Mouse (Mus musculus): Measurements from ENCODE around the gene Iqsec3.

The Iqsec3 gene

DNA sequence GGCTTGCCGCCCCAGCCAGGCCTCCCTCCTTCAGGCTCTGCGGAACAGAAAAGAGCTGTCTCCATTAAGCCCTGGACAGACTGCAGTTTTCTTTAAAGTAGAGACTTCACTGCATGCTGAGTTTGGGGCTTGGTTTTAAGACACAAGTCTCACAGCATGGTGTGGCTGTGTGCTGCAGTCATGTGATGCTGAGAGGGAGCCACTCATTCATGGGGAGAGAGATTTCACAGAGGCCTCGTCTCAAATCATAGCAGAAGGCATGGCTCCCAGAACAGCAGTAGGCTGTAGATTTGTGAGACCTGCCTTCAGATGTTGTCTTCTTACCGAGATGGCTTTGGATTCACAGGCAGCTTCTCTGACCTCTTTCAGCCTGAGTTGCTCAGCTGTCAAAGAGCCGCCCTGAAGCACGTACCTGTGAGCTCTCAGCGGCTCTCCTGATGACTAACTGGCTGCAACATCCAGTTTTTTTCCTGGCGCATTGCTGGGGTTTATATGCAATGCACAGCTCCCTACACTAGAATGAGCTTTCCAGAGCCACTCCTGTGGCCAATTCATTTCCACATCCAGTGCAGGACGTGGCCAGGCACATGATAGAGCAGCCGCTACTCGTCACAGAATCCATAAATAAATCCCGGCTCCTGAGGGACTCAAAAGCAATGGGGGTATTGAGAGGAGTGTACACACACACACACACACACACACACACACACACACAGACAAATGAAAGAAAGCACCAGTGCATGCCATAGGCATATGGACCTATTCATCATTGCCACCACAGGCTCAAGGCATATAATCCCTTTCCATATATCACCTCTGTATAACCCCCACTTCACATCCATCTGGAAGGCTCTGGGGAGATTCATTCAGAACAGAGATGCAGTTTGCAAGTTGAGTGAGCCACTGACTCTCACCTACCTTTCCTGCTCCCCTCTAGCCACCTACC, 18.7 kb downstream of the Iqsec3 start:
- no peak for DNase-seq

DNA sequence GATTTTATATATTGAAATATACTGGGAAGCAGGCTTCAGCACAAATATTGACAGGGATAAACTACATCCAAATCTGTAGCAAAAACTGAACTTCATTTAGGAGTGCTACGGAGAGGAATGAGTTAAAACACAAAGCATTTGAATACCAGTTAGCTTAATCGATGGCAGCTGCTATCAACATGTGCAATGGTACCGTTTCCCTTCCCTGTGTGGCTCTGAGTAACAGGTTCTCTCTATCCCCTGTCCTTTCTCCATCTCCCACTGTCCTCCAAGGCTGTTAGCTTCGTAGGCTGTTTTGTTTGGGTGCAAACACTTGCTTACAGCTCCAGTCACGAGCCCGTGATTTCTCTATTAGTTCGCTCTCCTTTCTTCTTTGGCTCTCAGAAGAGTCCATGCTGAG, 19.7 kb downstream of the Iqsec3 start:
- DNase-seq, result no peak

DNA sequence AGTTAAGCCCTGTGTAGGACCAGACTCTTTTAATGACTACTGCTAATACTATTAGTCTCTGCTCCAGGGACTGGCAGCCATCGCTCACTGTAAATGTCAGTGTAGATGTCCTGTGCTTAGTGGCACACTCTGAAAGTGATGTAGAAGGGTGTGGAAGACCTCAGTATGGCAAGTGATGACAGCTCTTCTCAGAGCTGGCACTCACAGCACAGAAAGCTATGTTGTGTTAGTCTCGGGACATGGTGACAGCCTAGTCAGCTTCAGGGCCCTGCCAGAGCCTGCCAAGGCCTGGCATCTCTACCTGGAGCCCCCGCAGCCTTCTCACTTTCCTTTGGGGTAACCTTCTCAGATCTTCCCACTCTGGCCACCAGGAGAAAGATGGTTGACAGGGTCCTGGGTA, 21.8 kb downstream of the Iqsec3 start:
- no peak for DNase-seq

DNA sequence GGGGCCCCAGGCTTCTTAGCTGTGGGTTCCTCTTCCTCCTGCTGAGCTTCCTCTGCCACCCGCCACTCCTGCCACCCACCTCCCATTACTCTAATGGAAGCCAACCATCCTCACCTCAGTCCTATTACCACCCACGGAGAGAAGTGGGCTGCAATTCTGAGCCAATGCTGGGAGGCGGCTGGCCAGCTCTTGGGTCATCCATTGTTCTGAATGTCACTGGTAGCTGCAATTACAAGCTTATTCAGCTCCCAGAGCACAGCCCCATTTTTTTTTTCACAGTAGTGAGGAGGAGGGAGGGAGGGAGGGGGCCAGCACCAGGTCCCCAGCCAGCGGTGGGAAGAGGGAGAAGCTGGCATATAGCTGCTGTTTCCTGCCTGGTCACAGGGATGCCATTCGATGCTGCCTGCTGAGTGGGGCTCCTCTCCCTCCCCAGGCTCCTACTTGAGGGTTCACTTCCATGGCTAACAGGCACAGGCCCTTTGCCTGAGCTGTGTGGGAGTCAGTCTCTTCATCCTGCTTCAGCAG, 32.7 kb downstream of the Iqsec3 start:
- no peak for DNase-seq

GRCm38 (mm10) chr6:121424830-121425229, 48.6 kb downstream of the Iqsec3 start:
- DNase-seq, result no peak

DNA sequence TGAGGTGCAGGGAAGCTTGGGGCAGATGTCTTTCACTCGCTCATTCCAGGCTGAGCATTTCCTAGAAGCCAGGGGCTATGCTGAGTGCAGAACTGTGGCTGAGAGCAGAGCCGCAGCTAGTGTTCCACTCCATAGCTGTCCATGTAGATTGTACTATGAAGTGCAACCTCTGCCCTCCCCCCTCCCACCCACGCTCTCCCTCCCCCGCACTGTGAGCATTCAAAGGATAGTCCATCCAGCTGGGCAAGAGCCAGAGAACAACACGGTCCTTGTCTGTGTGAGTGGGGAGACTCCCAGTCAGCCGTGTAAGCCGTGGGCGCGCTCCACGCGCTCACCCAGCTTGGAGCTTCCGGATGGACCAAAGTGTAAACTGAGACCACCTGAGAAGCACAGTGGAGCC, 49.1 kb downstream of the Iqsec3 start:
- no peak for DNase-seq

DNA sequence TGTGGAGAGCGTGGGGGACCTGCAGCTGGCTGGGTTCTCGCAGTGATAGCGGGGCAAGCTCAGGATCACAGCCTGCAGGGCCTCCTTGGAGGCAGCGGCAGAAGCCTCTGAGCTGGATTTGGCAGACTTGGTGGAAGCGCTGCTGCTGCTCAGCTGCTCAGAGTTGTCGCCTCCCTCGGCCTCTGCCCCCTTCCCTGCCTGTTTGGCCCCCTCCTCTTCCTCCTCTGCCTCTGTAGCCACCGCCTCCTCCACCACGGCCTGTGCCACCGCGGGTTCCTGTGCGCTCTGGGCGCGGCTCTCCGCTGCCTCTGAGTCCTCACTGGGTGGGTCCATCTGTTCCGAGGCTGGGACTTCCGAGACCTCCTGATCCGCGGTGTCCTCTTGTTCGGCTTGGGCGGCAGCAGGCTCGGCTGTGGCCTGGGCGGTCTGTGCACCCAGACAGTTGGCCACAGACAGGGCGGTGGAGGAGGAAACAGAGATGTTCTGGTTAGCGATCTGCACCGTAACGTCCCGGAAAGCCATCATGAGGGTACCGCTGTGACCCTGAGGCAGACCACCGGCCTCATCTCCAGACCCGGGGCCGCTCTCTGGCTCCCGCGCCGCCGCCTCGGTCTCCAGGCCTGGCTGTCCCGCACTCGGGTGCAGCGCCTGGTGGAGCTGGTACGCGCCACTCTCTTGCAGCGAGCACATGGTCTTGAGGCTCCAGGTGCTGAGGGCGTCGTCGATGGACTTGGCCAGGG, 60.8 kb downstream of the Iqsec3 start:
- no peak for DNase-seq

DNA sequence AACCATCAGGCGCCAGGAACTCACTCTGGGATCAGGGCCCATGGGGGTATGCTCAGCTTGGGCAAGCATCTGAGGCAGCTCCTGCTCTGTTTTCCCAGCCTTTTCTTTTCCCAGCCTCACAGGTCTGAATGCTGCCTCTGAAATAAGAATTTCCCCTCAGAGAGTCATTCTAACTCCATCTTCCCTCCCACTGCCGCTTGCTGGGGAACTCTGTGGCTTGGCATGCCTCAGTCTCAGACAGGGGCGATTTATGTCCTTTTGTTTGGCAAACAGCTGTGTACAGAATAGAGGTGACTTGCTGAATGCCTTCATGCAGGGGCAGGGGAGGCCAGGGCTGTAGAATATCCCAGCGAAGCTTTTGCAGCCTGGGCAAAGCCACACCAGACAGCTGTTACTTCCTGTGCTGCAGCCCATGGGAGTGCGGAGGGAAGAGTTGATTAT, 65.9 kb downstream of the Iqsec3 start:
- no peak for DNase-seq

GRCm38 (mm10) chr6:121405311-121405710, 68.2 kb downstream of the Iqsec3 start:
- DNase-seq, result no peak

GRCm38 (mm10) chr6:121402661-121403244, 70.7 kb downstream of the Iqsec3 start:
- no peak for DNase-seq

- DNase-seq, result no peak
Observed at GRCm38 (mm10) chr6:121401826-121402660, 71.4 kb downstream of the Iqsec3 start.

- no peak for DNase-seq
Observed at GRCm38 (mm10) chr6:121401140-121401539, 72.3 kb downstream of the Iqsec3 start.

DNA sequence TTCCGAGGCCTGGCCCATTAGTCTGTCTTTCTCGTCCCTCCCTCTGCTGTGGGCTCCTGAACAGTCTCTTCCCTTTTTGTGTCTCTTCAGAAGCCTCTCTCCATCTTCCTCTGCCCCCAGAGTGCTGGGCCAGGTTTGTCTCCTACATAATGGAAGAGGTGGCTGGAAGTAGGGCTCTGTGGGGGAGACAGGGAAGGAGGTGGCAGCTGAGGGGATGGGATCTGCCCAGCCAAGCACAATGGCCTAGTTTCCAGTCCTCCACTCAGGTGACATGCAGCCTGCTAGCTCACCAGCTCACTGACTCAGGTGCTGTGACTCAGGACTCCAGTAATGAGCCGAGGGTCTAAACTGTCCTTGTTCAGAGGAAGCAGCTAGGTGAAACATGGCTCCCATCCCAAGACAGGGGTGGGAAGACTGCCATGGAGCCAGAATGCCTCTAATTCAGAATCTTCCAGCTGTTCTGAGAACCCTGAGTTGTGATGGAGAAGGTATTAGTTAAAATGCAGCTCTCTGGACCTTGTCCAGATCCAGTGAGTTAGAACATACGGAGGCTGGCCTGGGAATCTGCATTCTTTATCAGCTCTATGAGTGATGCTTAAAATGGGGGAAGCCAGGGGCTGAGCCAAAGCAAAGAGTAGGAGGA, 80.7 kb downstream of the Iqsec3 start:
- no peak for DNase-seq

- no peak for DNase-seq
Observed at GRCm38 (mm10) chr6:121385397-121385796, 88.1 kb downstream of the Iqsec3 start.

GRCm38 (mm10) chr6:121382071-121382470, 91.4 kb downstream of the Iqsec3 start:
- DNase-seq, result no peak

- DNase-seq, result no peak
Observed at GRCm38 (mm10) chr6:121380576-121380975, 92.9 kb downstream of the Iqsec3 start.

GRCm38 (mm10) chr6:121378256-121378655, 95.2 kb downstream of the Iqsec3 start:
- DNase-seq, result no peak

DNA sequence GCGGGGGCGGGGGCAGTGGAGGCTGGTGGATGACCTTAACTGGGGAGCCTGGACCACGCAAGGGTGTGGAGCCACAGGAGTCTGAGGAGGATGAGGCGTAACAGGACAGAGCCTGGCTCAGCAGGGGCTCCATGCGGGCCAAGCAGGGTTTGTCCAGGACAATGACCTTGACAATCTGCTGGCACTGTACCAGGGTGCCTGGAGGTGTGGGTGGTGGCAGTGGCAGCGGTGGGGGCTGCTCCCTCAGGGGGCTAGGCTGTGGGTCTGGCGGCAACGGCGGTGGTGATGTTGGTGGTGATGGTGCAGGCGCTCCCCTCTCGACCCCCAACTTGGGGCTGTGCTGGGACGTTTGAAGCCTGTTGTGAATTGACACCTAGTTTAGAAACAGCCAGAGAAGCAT, 97.3 kb downstream of the Iqsec3 start:
- no peak for DNase-seq

GRCm38 (mm10) chr6:121371197-121371980, 102.1 kb downstream of the Iqsec3 start:
- DNase-seq, result peak; percentile 64

DNA sequence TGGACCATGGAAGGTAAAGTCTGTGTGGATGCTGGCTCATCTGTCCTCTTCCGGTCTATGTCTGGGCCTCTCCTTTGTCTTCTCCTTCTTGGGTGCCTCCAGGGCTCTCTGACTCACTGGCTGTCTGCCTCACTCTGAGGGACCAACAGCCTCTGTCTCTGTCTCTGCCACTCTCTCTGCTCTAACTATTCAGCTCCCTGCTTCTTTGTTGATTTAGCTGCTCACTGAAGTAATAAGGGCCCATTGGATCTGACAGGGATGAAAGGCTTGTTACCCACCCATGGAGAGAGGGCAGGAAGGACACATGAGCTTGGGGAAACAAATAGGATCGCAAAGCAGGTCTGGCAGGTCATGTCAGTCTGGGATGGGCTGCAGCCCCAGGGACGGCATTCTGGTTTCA, 106.4 kb downstream of the Iqsec3 start:
- DNase-seq, result no peak

DNA sequence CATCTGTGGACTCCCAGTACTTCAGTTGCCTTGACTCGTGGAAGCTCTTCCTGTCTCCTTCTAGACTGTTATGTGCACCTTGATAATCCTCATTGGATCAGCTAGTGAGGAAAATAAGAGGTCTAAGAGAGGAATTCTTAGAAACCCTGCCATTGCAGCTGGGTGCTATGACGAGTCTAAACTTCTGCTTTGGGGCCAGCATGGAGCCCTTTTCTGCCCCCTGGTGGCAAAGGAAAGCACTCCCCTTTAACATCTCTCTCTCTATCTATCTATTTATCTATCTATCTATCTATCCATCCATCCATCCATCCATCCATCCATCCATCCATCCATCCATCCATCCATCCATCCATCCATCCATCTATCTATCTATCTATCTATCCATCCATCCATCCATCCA, 106.9 kb downstream of the Iqsec3 start:
- DNase-seq, result peak; percentile 19
